Mouse (Mus musculus) G1E (cell line): ENCODE measurements at regions not wholly inside any gene's neighbourhood (a gene's known extent, or its start where the extent isn't known, plus 50 kb on each side); places are given as distances from the start of the nearest gene placed in this dataset.

Experiments used
- CTCF ChIP-seq: IDR thresholded peaks from 2 replicates; pipeline ENCODE4 v1.5.1; 2012; ENCODE audit warnings: low read depth, low read length, inconsistent platforms, mixed read lengths
- GATA1 ChIP-seq: IDR thresholded peaks from 2 replicates; pipeline ENCODE4 v1.6.1; 2012; ENCODE audit warnings: borderline replicate concordance, low read length, inconsistent platforms, mixed read lengths
- POLR2AphosphoS5 ChIP-seq: IDR thresholded peaks from 2 replicates; pipeline ENCODE4 v1.6.1; 2012; ENCODE audit warnings: low read depth, low read length, inconsistent platforms; ENCODE audit not compliant: insufficient replicate concordance

DNA sequence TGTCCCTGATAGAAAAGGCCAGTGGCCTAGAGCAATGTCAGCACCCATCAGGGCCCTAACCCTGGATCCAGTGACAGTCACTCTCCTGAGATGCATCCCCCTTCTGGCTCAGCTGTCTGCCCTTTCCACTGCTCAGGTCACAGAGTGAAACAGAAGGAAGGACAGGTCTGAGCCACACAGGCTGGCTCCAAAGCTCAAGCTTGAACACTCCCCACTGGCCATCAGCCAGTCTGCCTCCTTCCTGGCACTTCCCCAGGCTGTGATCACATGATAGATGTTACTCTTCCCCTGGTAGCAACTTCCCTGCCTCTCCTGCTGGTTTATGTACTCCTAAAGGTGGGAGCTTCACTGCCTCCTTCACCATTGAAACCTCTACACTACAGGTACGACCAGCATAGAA is 66.8 kb upstream of the Srsf6 start:
- TF ChIP-seq CTCF, result no peak
- no peak for TF ChIP-seq GATA1
- no peak for TF ChIP-seq POLR2AphosphoS5
